Mouse (Mus musculus) cortical plate, adult 2 months (tissue): ENCODE measurements around the gene Pgm5. TPM values are rescaled to one million over a fixed set of nuclear protein-coding genes. Genes with fewer than 3 reads are reported as not detected.

Experiments used
- H3K27ac ChIP-seq: fragments of 200-500 bp; 2 replicates; pipeline ENCODE4 v1.5.1; 2012; ENCODE audit warnings: low read length, control low read depth, inconsistent platforms; ENCODE audit not compliant: insufficient read depth
- H3K4me1 ChIP-seq: fragments of 200-500 bp; 2 replicates; pipeline ENCODE4 v1.6.1; 2011; ENCODE audit warnings: low read length; ENCODE audit not compliant: control insufficient read depth, insufficient read depth
- H3K4me3 ChIP-seq: fragments of 200-500 bp; 2 replicates; pipeline ENCODE4 v1.5.1; 2011; ENCODE audit warnings: mild to moderate bottlenecking, low read length, control low read depth; ENCODE audit not compliant: insufficient read depth
- CTCF ChIP-seq: fragments of 200-500 bp; IDR thresholded peaks from 2 replicates; pipeline ENCODE4 v1.5.1; 2011; ENCODE audit warnings: mild to moderate bottlenecking, control low read depth, low read length; ENCODE audit not compliant: insufficient read depth; ENCODE audit errors: extremely low read depth
- POLR2A ChIP-seq: fragments of 200-500 bp; IDR thresholded peaks from 2 replicates; pipeline ENCODE4 v1.6.1; 2011; ENCODE audit warnings: mild to moderate bottlenecking, low read length, control low read depth; ENCODE audit not compliant: insufficient read depth; ENCODE audit errors: extremely low read depth
- polyA plus RNA-seq: library from polyadenylated mRNA; depleted of rRNA; stranded (reverse); fragments of >200 nt; gene quantifications from 2 replicates; pipeline ENCODE4 v1.2.3, GENCODE M21; 2012

Pgm5 gene
- polyA plus RNA-seq, 1 experiment = 2.4 TPM

GRCm38 (mm10) chr19:24692691-24693090, 169.0 kb downstream of the Pgm5 start:
- no peak overlapping the region for H3K4me3 ChIP-seq
- H3K27ac ChIP-seq = no peak overlapping the region
- H3K4me1 ChIP-seq = no peaks in the 10 kb centered on the region
- TF ChIP-seq POLR2A (no peak), CTCF (no peak)

- Histone ChIP-seq H3K4me3 (no peak overlapping the region), H3K4me1 (no peaks in the 10 kb centered on the region), H3K27ac (no peak overlapping the region)
- TF ChIP-seq CTCF (no peak), POLR2A (no peak)
These were observed 172.1 kb downstream of the Pgm5 start for GRCm38 (mm10) chr19:24689531-24689930.

GRCm38 (mm10) chr19:24688327-24688726, 173.3 kb downstream of the Pgm5 start:
- H3K4me1 ChIP-seq = no peaks in the 10 kb centered on the region
- TF ChIP-seq POLR2A = no peak
- TF ChIP-seq CTCF = no peak
- H3K4me3 ChIP-seq = no peak overlapping the region
- H3K27ac ChIP-seq = no peak overlapping the region

GRCm38 (mm10) chr19:24686411-24686810, 175.2 kb downstream of the Pgm5 start:
- no peak for TF ChIP-seq POLR2A
- no peak for TF ChIP-seq CTCF
- Histone ChIP-seq H3K27ac (no peak overlapping the region), H3K4me1 (no peaks in the 10 kb centered on the region), H3K4me3 (no peak overlapping the region)

GRCm38 (mm10) chr19:24683016-24683720, 178.5 kb downstream of the Pgm5 start:
- H3K4me3 ChIP-seq = no peak overlapping the region
- H3K27ac ChIP-seq = no peak overlapping the region
- TF ChIP-seq POLR2A (no peak), CTCF (no peak)
- H3K4me1 ChIP-seq = no peaks in the 10 kb centered on the region

GRCm38 (mm10) chr19:24677242-24677984, 184.2 kb downstream of the Pgm5 start:
- no peak overlapping the region; the same call in 1 of the 2 replicates for H3K27ac ChIP-seq
- H3K4me3 ChIP-seq = no peak overlapping the region
- H3K4me1 ChIP-seq = peaks cover 5% of the 10 kb centered on the region
- no peak for TF ChIP-seq CTCF
- no peak for TF ChIP-seq POLR2A

GRCm38 (mm10) chr19:24676429-24676828, 185.2 kb downstream of the Pgm5 start:
- H3K4me3 ChIP-seq = no peak overlapping the region
- no peak overlapping the region for H3K27ac ChIP-seq
- peaks cover 5% of the 10 kb centered on the region for H3K4me1 ChIP-seq
- no peak for TF ChIP-seq CTCF

GRCm38 (mm10) chr19:24673762-24674161, 187.9 kb downstream of the Pgm5 start, which contains the start of gene Tmem252:
TSS of gene Tmem252 (plus strand) at chr19:24674008.
- TF ChIP-seq CTCF = no peak
- TF ChIP-seq POLR2A = no peak
- H3K4me1 ChIP-seq = peaks cover 5% of the 10 kb centered on the region
- H3K4me3 ChIP-seq = no peak within 1 kb of the TSS
- H3K27ac ChIP-seq = peak within 1 kb of the TSS; percentile 51; the same call in 1 of the 2 replicates

GRCm38 (mm10) chr19:24673331-24673730, 188.3 kb downstream of the Pgm5 start:
- TF ChIP-seq POLR2A (no peak), CTCF (no peak)
- H3K27ac ChIP-seq = no peak overlapping the region
- H3K4me3 ChIP-seq = no peak overlapping the region
- peaks cover 5% of the 10 kb centered on the region for H3K4me1 ChIP-seq
